Mouse (Mus musculus): Measurements from ENCODE around the gene Dnajc11. TPM values are rescaled to one million over a fixed set of nuclear protein-coding genes. Genes with fewer than 3 reads are reported as not detected.

Dnajc11 gene
- polyA plus RNA-seq, 1 experiment from 2014 or later: 45.4 TPM

DNA sequence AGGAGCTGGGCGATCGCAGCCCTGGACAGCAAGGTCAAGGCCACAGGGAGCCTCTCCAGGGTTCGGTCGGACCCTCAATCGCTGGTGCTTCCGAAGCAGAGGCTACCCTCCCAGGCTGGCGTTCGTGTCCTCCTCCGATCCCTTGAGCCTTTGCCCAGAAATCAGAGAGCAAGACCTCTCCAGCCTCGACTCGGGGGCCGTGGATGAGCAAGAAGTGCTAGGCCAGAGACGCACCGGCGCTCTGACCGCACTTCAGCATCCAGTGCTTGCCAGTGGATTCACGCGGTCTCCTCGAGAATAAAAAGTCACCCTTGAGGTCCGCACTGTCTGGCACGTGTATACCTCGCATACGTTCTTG, 703 bp downstream of the Dnajc11 start:
- peak overlapping the region; percentile 43 for H3K27ac ChIP-seq
- H3K27me3 ChIP-seq: no peaks in the 10 kb centered on the region
- H3K9me3 ChIP-seq (replicated peaks): no peaks in the 10 kb centered on the region
- H3K36me3 ChIP-seq: no peaks in the 10 kb centered on the region
- WGBS: under 1% methylated on average over 23 of the region's 23 CpGs
- no peak for ATAC-seq (replicated peaks; ENCODE audit: insufficient number of reproducible peaks, insufficient read depth, low FRiP score, low read depth)
- peak overlapping the region; percentile 90 for H3K9ac ChIP-seq
- H3K4me3 ChIP-seq: peak overlapping the region; percentile 89
- H3K4me1 ChIP-seq (replicated peaks): peaks cover 29% of the 10 kb centered on the region
- peak overlapping the region; percentile 82 for H3K4me2 ChIP-seq

- no peak overlapping the region for H3K9ac ChIP-seq
- no peak for ATAC-seq (replicated peaks; ENCODE audit: insufficient number of reproducible peaks, insufficient read depth, low FRiP score, low read depth)
- no peaks in the 10 kb centered on the region for H3K27me3 ChIP-seq
- H3K27ac ChIP-seq: no peak overlapping the region
- no peak overlapping the region for H3K4me3 ChIP-seq
- no peaks in the 10 kb centered on the region for H3K36me3 ChIP-seq
- peaks cover 35% of the 10 kb centered on the region for H3K4me1 ChIP-seq (replicated peaks)
- H3K4me2 ChIP-seq: no peak overlapping the region
- WGBS: 85% methylated on average over 13 of the region's 13 CpGs
- no peaks in the 10 kb centered on the region for H3K9me3 ChIP-seq (replicated peaks)
Observed at GRCm38 (mm10) chr4:151937441-151937840, 4.0 kb downstream of the Dnajc11 start.

- Histone ChIP-seq H3K4me1 (replicated peaks) (peaks cover 35% of the 10 kb centered on the region), H3K27ac (no peak overlapping the region), H3K27me3 (no peaks in the 10 kb centered on the region), H3K4me2 (no peak overlapping the region), H3K9ac (no peak overlapping the region), H3K4me3 (no peak overlapping the region), H3K9me3 (replicated peaks) (no peaks in the 10 kb centered on the region), H3K36me3 (no peaks in the 10 kb centered on the region)
- 91% methylated on average over 3 of the region's 3 CpGs for WGBS
- ATAC-seq (replicated peaks; ENCODE audit: insufficient number of reproducible peaks, insufficient read depth, low FRiP score, low read depth): no peak
Observed at GRCm38 (mm10) chr4:151938089-151938488, 4.6 kb downstream of the Dnajc11 start.

DNA sequence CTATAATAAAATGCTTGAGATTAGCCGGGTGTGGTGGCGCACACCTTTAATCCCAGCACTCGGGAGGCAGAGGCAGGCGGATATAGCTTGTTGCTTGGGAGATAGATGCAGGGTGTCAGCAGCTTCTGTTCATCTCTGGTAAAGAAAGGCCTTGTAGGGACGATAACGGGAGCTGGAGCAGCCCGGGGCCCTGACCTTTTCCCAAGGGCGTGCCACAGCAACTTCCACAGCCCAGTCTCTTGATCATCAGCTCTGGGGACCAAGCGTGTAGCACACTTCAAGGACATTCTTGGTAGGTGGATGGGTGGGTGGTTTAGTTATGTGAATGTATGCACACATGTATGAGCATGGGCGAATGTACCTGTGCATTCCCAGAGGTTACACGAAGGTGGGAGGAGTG, 12.7 kb downstream of the Dnajc11 start:
- H3K36me3 ChIP-seq: no peaks in the 10 kb centered on the region
- no peak for ATAC-seq (replicated peaks; ENCODE audit: insufficient number of reproducible peaks, insufficient read depth, low FRiP score, low read depth)
- H3K9me3 ChIP-seq (replicated peaks): no peaks in the 10 kb centered on the region

DNA sequence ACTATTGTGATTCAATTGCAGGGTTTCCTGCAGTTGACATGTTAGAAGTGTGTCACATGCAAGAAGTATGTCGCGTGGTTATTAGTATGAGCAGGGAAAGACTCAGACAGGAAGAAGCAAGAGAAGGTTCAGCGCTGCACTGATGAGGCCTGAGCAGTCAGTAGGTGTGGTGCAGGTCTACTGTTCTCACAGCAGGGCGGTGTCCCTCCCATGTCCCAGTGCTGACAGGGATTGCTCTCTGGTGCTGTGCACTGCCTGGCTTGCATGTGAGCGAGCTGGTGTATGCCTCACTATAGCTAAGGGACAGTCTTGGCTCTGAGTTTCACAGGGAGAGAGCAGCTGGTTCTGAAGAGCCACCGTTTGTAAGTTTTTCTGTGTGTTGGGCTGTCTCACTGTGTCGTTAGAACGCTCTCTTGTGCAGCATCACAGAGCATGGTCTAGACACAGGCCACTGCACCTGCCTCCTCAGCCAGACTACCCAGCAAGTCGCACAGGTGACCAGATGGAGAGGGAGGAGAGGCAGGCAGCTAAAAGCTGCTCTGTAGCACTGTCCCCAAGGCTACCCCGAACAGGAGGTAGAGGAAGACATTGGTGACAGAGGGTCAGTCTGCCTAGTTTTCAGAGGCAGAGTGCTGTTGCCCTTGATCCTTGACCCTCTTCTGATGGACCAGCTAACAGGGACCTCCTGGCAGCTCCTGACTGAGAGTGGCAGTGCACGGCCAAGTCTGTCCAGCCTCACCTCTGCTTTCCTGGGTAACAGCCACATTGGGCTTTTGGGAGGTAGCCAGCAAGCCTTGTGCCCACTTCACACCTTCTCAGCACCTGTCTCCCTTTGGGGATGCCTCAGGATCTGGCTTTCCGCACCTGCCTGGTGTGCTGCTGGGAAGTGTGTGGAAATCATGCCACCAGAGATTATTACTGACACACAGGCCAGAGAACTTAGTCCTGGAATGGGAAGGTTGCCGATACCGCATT, 15.3 kb downstream of the Dnajc11 start:
- H3K9ac ChIP-seq: no peak overlapping the region
- H3K27me3 ChIP-seq: no peaks in the 10 kb centered on the region
- H3K4me3 ChIP-seq: no peak overlapping the region
- no peak; the same call in 1 of the 2 replicates for ATAC-seq (replicated peaks; ENCODE audit: insufficient number of reproducible peaks, insufficient read depth, low FRiP score, low read depth)
- H3K27ac ChIP-seq: no peak overlapping the region
- peaks cover 20% of the 10 kb centered on the region for H3K36me3 ChIP-seq
- whole genome bisulfite sequencing: 74% methylated on average over 14 of the region's 14 CpGs
- peaks cover 25% of the 10 kb centered on the region for H3K4me1 ChIP-seq (replicated peaks)
- H3K9me3 ChIP-seq (replicated peaks): no peaks in the 10 kb centered on the region
- H3K4me2 ChIP-seq: no peak overlapping the region

More for the DNA sequence above, 12.7 kb downstream of the Dnajc11 start:
- Histone ChIP-seq H3K4me2 (no peak overlapping the region), H3K27me3 (no peaks in the 10 kb centered on the region), H3K27ac (no peak overlapping the region), H3K4me3 (no peak overlapping the region), H3K9ac (no peak overlapping the region), H3K4me1 (replicated peaks) (peaks cover 25% of the 10 kb centered on the region)
- WGBS: 68% methylated on average over 11 of the region's 11 CpGs

GRCm38 (mm10) chr4:151953209-151953608, 19.7 kb downstream of the Dnajc11 start:
- Histone ChIP-seq H3K9ac (no peak overlapping the region), H3K4me3 (no peak overlapping the region), H3K4me1 (replicated peaks) (peaks cover 20% of the 10 kb centered on the region), H3K36me3 (peaks cover 43% of the 10 kb centered on the region), H3K27me3 (no peaks in the 10 kb centered on the region), H3K9me3 (replicated peaks) (no peaks in the 10 kb centered on the region), H3K27ac (no peak overlapping the region), H3K4me2 (no peak overlapping the region)
- ATAC-seq (replicated peaks; ENCODE audit: insufficient number of reproducible peaks, insufficient read depth, low FRiP score, low read depth): no peak
- WGBS: 72% methylated on average over 6 of the region's 6 CpGs

GRCm38 (mm10) chr4:151955791-151956190, 22.3 kb downstream of the Dnajc11 start:
- WGBS: 88% methylated on average over 1 of the region's 1 CpGs
- H3K9ac ChIP-seq: no peak overlapping the region
- no peaks in the 10 kb centered on the region for H3K9me3 ChIP-seq (replicated peaks)
- H3K36me3 ChIP-seq: peaks cover 57% of the 10 kb centered on the region
- H3K4me2 ChIP-seq: no peak overlapping the region
- H3K27ac ChIP-seq: no peak overlapping the region
- no peak overlapping the region for H3K4me3 ChIP-seq
- no peaks in the 10 kb centered on the region for H3K27me3 ChIP-seq
- no peak for ATAC-seq (replicated peaks; ENCODE audit: insufficient number of reproducible peaks, insufficient read depth, low FRiP score, low read depth)
- H3K4me1 ChIP-seq (replicated peaks): no peaks in the 10 kb centered on the region; the same call in 1 of the 2 replicates

DNA sequence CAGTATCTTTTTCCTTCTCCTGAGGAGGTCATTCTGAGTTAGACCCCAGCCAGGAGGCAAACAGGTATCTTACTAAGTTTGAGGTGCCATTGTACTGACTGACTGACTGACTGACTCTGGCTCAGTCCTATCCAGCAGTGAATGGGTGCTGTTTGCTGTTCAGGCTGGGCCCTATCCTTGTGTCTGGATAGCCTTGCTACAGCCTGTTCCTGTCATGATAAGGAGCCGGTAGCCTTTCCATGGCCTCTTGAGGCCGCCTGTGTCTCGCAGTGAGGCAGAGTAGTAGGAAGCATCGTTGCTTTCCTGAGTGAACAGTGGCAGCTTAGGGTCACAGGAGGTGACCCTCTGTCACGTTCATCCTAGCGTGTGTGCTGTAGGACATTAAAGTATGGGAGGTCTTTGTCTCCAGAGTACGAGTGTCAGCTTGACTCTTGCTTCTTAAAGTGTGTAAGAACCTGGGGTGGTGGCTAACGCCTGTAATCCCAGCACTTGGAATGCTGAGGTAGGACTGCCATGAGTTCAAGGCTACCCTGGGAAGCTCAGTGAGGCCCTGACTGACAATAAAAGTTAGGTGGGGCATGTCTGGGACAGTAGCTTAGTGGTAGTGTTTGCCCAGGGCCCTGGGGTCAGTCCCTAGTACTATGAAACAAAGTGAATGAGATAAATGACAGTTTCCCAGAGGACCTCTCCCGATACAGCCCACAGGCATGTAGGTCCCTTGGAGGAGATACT, 24.3 kb downstream of the Dnajc11 start:
- Histone ChIP-seq H3K36me3 (peaks cover 58% of the 10 kb centered on the region), H3K27ac (no peak overlapping the region), H3K4me3 (no peak overlapping the region), H3K9me3 (replicated peaks) (no peaks in the 10 kb centered on the region), H3K27me3 (no peaks in the 10 kb centered on the region), H3K4me1 (replicated peaks) (no peaks in the 10 kb centered on the region; the same call in 1 of the 2 replicates), H3K9ac (no peak overlapping the region), H3K4me2 (no peak overlapping the region)
- no peak for ATAC-seq (replicated peaks; ENCODE audit: insufficient number of reproducible peaks, insufficient read depth, low FRiP score, low read depth)
- 43% methylated on average over 9 of the region's 9 CpGs for WGBS

DNA sequence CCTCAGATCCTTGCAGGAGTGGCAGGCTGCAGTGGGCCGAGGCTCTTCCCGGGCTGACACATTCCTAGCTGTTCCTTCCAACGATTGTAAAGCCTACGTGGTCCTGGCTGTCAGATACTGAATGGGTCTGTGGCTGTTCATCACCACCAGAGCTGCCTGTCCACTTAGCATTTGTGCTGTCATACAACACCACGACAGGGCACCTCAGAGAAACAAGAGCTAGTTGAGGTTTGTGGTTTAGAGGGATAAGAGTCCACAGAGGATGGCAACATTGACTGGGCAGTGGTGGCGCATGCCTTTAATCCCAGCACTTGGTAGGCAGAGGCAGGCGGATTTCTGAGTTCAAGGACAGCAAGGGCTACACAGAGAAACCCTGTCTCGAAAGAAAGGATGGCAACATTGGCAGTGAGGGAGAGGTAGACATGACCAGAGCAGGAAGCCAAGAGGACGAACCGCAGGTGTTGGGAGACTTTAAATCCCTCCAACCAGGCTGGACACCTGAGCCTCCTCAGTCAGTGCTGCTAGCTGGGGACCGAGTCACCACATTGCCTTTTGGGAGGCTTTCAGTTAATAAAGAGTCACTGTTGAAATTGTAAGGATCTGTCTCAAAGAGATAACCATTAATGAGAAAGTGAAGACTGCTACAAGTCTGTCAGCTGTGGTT, 26.5 kb downstream of the Dnajc11 start:
- no peaks in the 10 kb centered on the region for H3K9me3 ChIP-seq (replicated peaks)
- H3K9ac ChIP-seq: no peak overlapping the region
- H3K4me3 ChIP-seq: no peak overlapping the region
- H3K36me3 ChIP-seq: peaks cover 54% of the 10 kb centered on the region
- H3K4me1 ChIP-seq (replicated peaks): no peaks in the 10 kb centered on the region; the same call in 1 of the 2 replicates
- no peak for ATAC-seq (replicated peaks; ENCODE audit: insufficient number of reproducible peaks, insufficient read depth, low FRiP score, low read depth)
- 85% methylated on average over 11 of the region's 11 CpGs for WGBS
- no peaks in the 10 kb centered on the region for H3K27me3 ChIP-seq
- no peak overlapping the region for H3K27ac ChIP-seq
- H3K4me2 ChIP-seq: no peak overlapping the region

DNA sequence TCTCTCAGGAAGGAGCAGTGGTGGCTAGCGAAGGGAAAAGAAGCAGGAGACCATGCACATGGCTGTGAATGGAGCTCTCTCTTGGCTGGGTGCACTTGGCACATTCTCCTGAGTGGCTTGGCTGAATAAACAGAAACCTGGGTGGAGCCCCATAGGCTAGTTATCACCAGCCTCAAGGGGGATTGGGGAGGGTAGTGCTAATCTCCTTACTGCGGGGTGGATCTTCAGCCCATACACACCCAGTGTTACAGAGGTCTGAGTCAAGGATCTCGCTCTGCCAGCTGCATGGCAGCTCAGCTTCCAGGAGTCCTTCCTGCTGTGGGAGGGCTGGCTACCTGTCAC, 27.0 kb downstream of the Dnajc11 start:
- no peaks in the 10 kb centered on the region for H3K9me3 ChIP-seq (replicated peaks)
- H3K9ac ChIP-seq: no peak overlapping the region
- peaks cover 56% of the 10 kb centered on the region for H3K36me3 ChIP-seq
- H3K27me3 ChIP-seq: no peaks in the 10 kb centered on the region
- no peak overlapping the region for H3K4me2 ChIP-seq
- ATAC-seq (replicated peaks; ENCODE audit: insufficient number of reproducible peaks, insufficient read depth, low FRiP score, low read depth): no peak; the same call in 1 of the 2 replicates
- 71% methylated on average over 3 of the region's 3 CpGs for WGBS
- no peak overlapping the region for H3K4me3 ChIP-seq
- H3K4me1 ChIP-seq (replicated peaks): no peaks in the 10 kb centered on the region; the same call in 1 of the 2 replicates
- no peak overlapping the region for H3K27ac ChIP-seq

GRCm38 (mm10) chr4:151962817-151963216, 29.3 kb downstream of the Dnajc11 start:
- no peak for ATAC-seq (replicated peaks; ENCODE audit: insufficient number of reproducible peaks, insufficient read depth, low FRiP score, low read depth)
- Histone ChIP-seq H3K27ac (no peak overlapping the region), H3K9me3 (replicated peaks) (no peaks in the 10 kb centered on the region), H3K27me3 (no peaks in the 10 kb centered on the region), H3K4me3 (no peak overlapping the region), H3K4me1 (replicated peaks) (no peaks in the 10 kb centered on the region), H3K9ac (no peak overlapping the region), H3K4me2 (no peak overlapping the region), H3K36me3 (peaks cover 52% of the 10 kb centered on the region)
- 80% methylated on average over 3 of the region's 3 CpGs for WGBS
